Mouse (Mus musculus): ENCODE results near the gene Klf13.

Gene Klf13

DNA sequence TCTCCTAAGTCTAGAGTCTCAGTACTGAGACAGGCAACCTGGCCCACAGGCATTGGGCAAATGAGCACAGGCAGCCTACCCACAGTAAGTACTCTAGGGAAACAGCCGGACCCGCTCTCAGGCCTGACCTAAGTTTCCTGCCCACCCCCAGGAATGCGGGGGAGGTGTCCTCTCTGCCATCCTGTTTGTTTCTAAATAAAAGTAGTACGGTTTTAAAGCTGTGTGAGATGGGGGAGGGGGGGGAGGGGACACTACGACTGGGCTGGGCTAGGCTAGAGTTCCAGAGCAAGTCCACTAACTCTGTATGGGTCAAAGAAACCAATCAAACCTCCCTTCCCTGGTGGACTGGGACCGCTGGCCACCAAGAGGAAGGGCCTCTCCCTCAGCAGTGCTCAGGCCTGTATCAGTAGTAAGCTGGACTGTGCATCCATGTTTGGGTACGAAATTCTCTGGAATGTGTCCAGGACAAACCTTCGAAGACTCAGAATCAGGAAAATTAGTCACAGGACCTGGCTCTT lies 51.6 kb downstream of the Klf13 start:
- no peak for DNase-seq (ENCODE audit: low spot score)

- DNase-seq (ENCODE audit: low spot score): no peak
Observed at GRCm38 (mm10) chr7:63885025-63885424, 53.7 kb downstream of the Klf13 start.

DNA sequence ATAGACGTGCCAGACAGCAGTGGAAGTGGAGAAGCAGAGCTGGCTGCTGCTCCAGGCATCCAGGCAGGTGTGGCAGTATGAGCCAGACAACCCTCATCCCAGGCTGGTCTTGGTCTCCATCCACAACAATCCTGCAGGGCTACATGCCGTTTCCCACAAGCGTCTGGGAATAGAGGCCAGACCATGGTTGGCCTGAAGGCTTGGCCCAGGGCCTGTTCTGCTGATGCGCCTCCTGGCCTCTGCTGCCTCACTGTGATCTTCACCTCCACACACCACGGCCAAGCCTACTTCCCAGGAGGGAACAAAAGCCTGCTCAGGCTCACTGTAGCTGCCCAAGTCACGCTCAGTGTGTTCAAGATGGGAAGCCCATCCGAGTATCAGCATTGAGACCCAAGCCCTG lies 56.0 kb downstream of the Klf13 start:
- no peak for DNase-seq (ENCODE audit: low spot score)

DNA sequence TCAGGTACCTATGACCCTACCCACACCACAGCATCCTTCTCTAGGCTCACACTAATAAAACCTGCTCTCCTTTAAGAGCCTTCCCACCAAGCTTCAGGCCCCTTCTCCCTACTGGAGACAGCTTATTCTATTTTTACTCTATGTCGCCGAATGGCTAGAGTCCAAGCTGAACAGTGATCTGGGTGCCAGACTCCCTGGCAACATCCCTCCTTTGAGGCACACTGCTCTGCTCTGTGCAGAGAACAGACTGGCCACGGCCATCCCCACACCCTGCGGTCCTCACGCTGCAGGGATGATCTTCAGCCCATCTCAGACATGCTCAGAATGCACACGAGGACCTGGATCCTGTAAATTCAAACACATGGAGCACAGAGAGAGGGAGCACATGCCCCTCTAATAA lies 59.1 kb downstream of the Klf13 start:
- no peak for DNase-seq (ENCODE audit: low spot score)

DNA sequence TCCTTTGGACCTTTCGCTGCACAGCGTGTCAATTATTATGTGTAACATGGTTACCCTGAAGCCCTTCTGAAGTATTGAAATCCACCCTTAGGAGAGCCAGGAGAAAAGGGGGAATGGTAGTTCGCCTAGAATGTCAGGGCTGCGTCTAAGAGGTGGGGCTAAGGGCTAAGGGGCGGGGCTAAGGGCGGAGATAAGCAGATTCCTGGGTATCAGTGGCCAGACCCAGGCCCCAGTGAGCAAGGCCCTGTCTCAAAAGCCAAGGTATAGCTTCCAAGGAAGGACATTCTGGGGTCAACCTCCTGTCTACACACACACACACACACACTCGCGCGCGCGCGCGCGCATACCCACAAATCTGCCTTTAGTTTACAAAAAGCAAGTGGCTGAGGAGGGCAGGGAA lies 61.1 kb downstream of the Klf13 start:
- DNase-seq (ENCODE audit: low spot score): no peak

- DNase-seq (ENCODE audit: low spot score): no peak
Observed at GRCm38 (mm10) chr7:63876640-63877039, 62.1 kb downstream of the Klf13 start.

DNA sequence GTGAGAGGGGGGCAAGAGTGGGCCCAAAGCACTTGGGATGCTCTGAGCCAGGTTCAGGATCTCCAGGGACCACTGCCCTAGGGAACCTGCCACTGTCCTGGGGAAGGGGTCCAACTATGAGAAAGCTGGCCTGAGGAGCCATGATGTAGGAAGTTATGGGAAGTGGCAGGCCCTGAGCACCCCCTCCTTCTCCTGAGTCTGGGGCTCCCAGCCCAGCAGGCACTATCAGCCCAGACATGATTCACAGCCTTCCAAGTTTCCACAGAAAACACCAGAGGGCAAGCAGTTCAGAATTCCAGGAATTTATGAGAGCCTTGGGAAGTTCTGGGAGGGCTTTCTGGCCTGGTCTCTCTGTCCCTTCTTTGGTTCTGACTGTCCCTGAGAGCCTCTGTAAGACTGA lies 63.0 kb downstream of the Klf13 start:
- DNase-seq (ENCODE audit: low spot score): no peak

- no peak for DNase-seq (ENCODE audit: low spot score)
Observed at GRCm38 (mm10) chr7:63873880-63874279, 64.8 kb downstream of the Klf13 start.

- no peak for DNase-seq (ENCODE audit: low spot score)
Observed at GRCm38 (mm10) chr7:63871698-63872097, 67.0 kb downstream of the Klf13 start.

GRCm38 (mm10) chr7:63868356-63868918 lies 70.3 kb downstream of the Klf13 start:
- DNase-seq (ENCODE audit: low spot score): no peak

GRCm38 (mm10) chr7:63865911-63866310 lies 72.8 kb downstream of the Klf13 start:
- no peak for DNase-seq (ENCODE audit: low spot score)

GRCm38 (mm10) chr7:63863046-63863445 lies 75.7 kb downstream of the Klf13 start:
- DNase-seq (ENCODE audit: low spot score): no peak

GRCm38 (mm10) chr7:63861123-63861522 lies 77.6 kb downstream of the Klf13 start:
- DNase-seq (ENCODE audit: low spot score): no peak

DNA sequence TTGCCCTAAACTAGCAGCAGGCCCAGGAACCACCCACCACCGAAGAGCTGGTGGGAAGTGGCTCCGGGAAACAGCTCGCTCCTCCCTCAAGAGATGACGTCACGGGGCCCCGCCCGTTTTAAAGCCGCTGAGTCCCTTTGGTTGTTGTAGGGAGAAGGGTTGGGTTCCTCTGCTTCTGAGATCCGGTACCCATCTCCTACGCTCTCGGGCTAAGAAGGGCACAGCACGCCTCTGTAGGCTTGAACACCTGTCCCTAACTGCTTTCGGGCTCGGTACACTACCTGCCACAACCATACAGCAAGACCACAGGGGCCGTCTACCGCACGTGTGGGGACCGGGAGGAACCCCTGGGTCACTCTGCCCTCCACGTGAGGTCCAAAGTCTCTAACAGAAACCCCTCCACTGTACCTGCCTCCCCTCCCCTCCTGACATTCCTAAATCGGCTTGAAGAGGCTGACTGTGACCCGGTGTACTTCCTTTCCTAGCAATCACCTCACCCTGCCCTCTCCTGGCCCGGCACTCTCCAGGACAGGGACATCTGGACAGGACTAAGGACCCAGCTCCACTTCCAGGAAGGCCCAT lies 80.1 kb downstream of the Klf13 start:
- peak; percentile 76 for DNase-seq (ENCODE audit: low spot score)

DNA sequence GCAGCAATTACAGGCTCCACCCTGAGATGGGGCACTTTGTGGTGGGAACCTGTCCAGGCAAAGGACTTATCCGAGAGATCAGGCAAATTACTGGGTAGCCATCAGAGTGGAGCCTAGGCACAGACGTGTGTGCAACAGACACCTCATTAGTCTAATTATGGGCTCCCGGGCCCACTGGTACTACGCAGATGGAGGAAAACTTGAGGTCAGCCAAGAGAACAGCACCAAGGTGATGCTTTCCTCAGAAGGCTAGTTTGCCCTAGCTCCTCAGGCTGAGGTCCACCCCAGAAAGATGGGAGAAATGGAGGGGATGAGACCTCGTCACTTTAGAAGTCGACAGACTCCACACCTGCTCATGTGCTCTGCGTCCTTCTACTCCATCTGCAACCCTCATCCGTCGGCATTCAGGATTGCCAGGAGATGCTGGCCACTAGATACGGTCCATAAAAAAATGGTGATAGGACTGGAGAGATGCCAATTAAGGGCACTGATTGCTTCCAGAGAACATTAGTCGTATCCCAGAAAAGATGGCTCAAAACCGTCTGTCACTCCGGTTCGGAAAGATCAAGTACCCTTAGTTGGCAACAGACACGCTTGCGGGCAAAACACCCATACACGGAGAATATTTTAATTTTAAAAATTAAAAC lies 80.8 kb downstream of the Klf13 start:
- no peak for DNase-seq (ENCODE audit: low spot score)

- DNase-seq (ENCODE audit: low spot score): peak; percentile 44
Observed at GRCm38 (mm10) chr7:63855283-63855682, 83.4 kb downstream of the Klf13 start.

DNA sequence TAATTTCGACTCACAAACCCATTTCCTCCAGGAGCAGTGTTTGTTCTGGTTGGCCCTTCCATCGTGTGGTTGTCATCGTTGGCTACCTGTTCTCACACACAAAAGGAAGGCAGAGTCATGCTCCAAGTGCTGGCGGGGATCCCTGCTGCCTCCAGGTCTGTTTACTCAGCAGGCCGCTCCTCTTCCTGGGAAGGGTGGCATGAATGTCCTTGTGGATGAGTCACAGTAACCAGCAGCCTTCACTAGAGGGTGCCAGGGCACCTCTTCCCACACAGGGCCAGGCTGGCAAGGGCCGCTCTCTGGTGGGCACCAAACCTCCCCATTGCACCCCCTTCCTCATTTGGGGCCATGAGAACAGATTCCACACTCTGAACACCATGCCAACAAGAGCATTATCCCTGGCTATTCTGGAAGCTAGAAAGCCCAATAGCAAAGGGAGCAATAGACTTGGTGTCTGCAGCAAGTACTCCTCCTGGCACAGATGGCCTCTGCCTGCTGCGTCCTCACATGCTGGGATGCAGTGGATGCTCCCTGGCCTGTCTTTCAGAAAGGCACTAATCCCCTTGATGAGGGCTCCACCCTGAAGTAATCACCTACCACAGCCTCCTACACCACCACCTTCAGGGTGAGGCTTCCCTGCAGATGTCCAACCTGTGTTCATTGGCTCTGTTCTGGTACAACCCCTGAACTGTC lies 86.7 kb downstream of the Klf13 start:
- no peak for DNase-seq (ENCODE audit: low spot score)
